Mouse (Mus musculus) cerebellum, adult 2 months (tissue): ENCODE results near the gene Cln3.

Experiments used
- CTCF ChIP-seq: fragments of 200-500 bp; IDR thresholded peaks from 2 replicates; pipeline ENCODE4 v1.5.1; 2011; ENCODE audit warnings: low read depth, mild to moderate bottlenecking, control low read depth, low read length, moderate library complexity, borderline replicate concordance; ENCODE audit not compliant: insufficient read depth
- POLR2A ChIP-seq: fragments of 200-500 bp; IDR thresholded peaks from 2 replicates; pipeline ENCODE4 v1.6.1; 2011; ENCODE audit warnings: low read length, control low read depth, borderline replicate concordance; ENCODE audit not compliant: insufficient read depth

DNA sequence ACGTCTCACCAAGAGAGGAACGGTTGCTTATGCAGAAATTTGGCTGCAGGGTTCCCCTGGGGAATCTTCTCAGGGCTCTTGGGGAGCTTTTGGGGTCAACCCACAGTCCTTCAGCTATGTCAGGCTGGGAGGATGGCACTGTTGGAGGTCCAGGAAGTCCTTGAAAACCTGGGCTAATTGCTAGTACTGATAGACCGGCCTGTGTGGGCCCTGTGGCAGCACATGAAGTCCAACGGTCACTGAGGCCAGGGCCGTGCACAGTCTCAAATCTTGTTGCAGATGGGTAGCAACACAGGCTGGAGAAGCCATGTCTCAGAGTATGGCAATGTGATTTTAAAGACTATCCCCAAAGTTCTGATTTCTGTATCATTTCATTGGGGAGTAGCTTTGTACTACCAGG lies 22.2 kb upstream of the Cln3 start:
- TF ChIP-seq CTCF (no peak), POLR2A (no peak)
